Mouse (Mus musculus) C2C12 (cell line): ENCODE results near the gene Hoxd13.

ENCODE experiments used
- CTCF ChIP-seq: IDR thresholded peaks from one replicate; pipeline ENCODE4 v1.5.1; 2011; ENCODE audit not compliant: control insufficient read depth, insufficient read depth, insufficient read length
- USF1 ChIP-seq: IDR thresholded peaks from one replicate; pipeline ENCODE4 v1.6.1; 2011; ENCODE audit warnings: low read depth, mild to moderate bottlenecking, control low read depth, moderate library complexity

- TF ChIP-seq USF1 (no peak), CTCF (no peak)
Observed at GRCm38 (mm10) chr2:74720384-74720783, 52.3 kb downstream of the Hoxd13 start.
